Mouse (Mus musculus): Measurements from ENCODE around the gene Tctn3.
"Not testable (repeated sequence)": the region's sequence is repeated elsewhere in the genome, so short reads cannot be mapped to it uniquely, and the experiment has no call there.

Tctn3 gene

DNA sequence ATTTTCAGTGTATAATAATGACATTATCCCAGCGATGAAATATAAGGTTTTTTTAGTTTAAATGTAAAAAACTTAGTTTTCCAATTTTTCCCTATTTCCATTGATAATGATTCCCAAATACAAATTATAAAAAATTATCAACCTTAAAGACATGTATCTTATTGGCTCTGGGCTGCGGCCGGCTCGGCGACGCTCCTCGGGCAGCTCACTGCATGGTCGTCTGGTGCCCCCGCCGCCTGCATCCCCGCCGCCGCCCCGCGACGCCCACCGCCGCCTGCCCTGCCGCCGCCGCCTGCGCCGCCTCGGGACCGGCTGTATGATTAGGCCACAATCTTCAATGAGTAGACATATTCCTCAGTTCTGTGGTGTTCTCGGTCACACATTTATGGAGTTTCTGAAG is 9.6 kb upstream of the Tctn3 start:
- DNase-seq = not testable (repeated sequence)

DNA sequence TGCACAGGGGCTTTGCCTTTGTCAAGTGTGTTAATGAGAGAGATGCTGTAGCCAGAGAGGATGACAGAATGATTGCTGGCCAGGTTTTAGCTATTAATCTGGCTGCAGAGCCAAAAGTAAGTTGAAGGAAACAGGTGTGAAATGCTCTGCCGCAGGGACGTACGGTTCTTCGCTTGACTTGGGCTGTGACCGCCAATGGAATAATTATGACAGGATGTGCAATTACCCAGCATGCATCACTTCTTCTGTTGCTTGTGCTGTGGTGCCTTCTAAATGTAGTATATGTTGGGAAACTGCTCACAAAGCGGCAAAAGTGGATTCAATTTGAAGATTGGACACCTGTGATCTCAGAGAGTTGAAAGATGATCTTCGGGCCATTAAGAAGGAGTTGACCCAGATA is 4.0 kb upstream of the Tctn3 start:
- no peak for DNase-seq

DNA sequence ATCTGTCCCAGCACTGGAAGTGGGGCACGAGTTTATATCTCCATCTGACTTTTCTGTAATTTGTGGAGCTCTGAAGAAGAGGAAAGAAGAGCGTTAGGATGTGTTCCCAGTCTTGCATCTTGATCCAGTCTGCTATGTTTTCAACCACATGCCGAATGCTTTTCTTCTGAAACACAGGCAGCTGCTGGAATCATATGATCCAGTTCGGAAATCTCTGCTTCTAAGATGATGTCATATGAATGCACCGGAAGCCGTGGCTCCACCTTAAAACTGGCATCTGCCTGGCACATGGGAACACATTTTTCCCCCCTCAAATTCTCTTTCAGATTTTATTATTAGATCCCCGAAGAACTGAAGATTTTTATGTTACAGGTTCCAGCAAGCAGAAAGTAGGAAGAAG is 2.8 kb upstream of the Tctn3 start:
- no peak for DNase-seq

DNA sequence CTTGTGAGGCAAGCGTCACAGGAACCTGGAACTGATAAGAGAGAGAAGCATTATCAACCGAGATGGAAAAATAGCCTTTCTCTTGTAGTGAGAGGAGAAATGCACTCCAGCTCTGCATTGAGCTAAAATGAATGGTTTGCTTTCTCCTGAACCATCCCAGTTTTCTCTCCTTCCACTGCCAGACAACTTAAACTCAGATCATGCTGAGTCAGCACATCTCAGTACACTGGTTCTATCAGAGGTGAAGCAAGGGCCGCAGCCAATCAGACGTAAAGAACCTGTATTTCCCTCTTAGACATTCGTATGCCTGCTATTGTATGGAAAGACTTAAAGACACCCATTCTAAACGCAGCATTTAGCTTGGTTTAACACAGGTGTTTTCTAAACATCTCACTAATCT is 4.4 kb downstream of the Tctn3 start:
- DNase-seq = no peak

DNA sequence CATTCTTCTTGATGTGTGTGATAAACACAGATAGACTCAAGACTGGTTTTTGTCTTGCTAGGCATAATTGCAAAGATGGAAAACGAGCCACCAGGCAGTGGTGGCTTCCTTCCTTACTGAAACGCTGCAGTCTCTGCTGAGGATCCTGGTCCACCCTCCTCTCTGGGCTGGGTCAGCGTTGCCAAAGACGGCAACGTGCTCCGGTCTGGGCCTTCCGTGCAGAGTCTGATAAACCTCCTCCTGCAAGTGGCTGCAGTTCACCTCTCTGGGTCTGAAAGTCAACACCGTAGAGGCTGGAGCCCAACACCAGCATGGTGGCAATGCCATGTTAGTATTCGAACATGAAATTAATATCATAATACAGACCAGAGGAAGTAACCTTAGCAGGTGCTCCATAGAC is 6.8 kb downstream of the Tctn3 start:
- no peak for DNase-seq

DNA sequence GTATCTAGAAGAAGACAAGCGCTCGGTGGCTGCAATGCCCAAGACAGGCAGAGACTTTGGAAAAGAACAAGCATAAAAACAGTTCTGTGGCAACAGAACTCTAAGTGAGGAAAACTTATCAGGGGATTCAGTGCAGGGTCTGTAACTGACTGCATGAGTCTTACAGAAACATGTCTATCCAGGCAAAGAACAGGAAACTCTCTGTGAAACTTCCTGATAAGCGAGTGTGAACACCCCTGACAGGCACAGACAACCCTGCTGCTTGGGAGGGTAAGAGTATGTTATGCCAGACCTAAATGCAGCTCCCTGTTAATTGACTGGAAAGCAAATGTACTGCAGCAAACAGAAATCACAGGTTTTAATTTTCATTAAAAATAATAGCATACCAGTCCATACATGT is 10.2 kb downstream of the Tctn3 start:
- DNase-seq = no peak

DNA sequence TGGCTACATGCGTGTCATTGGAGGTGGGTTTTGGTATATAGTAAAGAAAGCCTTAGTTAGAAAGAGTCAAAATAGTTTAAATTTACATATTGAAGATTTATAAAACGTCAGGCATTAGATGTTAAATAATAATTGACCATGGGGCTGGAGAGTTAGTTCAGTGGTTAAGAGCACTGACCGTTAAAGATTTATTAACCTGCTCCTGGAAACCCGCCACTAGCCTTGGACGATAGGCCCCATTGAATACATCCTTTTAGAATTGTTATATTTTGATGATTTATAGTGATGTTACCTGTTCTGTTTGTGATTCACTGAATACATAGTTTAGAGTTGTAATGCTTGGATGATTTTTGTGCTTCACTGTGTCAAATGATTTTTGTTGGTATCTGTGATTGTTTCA is 11.2 kb downstream of the Tctn3 start:
- DNase-seq = not testable (repeated sequence)

DNA sequence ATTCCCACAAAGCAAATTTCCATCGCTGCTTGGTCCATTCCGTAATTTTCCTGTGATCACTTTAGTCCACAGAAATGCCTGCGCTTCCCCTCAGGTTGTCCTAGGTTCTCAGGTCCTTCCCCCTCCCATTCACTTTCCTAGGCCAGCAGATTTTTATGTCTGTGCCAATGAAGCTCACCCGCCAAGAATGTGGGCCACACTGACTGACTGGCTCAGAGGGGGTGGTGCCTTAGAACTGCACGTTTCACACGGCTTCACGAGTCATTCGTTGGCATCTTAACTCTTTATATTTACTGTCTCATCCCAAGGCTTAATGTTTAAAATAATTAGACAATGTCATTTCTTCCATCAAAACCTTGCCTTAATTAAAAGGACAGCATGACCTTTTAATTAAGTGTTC is 16.2 kb downstream of the Tctn3 start:
- no peak for DNase-seq

DNA sequence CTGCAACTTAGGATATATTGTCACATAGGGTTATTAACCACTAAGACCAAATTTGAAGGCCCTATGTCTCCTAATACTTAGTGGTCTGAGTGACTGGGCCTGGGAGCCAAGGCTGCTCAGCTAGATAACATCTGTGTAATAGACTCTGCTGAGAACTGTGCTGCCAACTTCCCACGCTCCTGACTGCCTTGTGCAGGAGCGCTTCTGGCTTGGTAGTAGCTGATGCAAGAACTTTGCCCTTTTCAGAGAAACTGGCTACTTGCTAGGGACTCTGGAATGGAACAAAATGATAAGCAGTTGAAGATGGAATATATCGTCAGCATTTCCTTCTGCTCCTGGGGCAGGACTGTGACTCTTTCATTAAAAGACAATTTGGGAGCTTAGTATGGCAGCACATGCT is 16.8 kb downstream of the Tctn3 start:
- DNase-seq = no peak

DNA sequence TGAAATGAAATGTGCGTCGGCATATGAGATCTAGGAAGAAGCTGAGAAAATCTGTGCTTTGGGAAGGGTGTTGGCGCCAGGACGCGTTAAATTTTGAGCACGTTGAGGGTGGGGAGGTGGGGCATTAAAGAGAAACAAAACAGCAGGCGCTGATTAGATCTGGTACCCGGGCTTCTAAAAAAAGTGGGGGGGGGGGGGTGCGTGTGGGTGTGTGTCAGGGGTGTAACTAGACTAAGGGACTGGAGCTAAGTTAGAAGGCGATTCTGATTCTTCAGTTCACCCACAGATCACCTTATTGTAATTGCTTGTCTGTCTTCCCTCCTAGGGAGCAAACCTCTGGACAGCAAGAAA is 22.5 kb downstream of the Tctn3 start:
- no peak for DNase-seq

DNA sequence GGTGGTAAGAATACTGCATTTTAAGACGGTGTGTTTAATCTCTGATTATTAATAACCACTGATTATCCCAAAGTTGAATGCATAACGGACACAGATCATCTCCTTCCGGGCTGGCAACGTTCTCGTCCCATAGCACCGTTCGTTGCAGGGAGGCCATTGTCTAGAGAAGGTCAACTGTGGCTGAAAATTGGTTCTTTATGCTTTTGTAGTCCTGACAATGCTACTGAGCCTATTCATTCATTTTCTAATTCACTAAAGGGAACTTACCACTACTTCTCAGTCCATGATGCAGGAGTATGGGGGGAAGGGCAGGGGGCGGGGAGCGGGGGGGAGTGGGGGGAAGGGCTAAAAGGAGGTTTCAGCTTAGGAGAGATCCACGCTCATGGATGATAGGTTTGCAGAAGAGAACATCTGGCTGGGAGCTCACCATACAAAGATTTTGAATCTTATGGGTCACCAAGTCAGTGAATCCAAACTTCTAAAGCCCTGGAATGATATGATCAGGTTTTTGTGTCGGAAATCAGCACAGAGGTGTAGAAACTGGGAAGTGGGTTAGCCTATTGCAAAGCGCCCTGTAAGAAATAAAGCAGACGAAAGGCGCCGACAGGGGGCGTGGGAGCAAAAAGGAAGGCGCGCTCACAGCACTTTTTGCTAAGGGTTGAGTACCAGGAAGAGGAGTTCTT is 23.0 kb downstream of the Tctn3 start:
- peak; percentile 95 for DNase-seq

DNA sequence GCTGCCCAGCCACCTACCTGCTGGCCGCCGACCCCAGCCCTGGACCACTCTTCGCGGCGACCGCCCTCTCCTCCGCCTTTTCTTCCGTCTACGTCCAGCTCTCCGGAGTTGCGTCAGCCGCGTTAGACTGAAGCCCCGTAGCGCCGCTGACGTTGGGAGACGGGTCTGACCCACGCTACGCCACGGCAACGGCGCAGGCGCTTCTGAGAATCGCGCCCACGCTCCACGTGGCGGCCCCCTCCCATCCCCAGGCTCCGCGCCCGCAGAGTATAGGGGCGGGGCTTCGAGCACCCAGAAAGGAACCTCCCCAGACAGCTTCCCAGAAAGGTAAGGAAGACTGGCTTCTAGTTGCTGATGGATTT is 23.8 kb downstream of the Tctn3 start, which contains the start of gene Aldh18a1:
Aldh18a1 (minus strand) TSS at position 171 of the 362 bp plus-strand sequence.
- DNase-seq = peak; percentile 94

DNA sequence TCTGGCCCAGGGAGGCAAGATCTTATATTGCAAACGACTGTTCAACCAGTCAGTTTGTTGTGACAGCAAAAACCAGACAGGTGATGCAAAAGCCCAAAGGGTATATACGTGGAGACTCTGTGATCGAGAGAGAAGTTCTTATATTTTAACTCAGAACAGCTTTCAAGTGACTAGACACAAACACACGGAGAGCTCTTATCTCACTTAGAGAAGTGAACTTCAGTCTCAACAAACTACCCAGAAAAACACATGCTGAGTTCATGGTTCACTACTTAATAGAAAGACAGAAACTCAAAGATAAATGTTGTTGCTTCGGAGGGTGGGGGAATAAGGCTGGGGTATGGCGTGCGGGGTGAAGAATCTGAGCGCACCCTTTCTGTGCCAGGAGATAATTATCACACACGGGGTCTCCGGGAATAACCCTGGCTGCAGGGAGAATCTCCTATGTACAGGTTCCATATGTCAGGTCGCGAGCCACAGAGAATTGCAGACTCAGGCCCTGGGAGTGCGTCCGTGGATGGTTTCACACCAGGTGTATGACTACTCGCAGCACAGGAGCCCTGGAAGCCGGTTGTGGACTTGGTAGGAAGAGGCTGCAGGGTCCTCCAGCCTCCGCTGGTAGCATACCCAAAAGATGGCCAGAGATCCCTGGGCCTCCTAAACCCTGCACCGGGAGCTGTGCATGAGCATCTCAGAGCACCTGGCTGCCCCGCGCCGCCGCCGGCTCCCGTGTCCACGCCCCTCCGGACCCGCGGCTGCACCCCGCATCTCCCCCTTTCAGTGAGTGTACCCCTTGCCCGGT is 24.3 kb downstream of the Tctn3 start:
- DNase-seq = no peak

DNA sequence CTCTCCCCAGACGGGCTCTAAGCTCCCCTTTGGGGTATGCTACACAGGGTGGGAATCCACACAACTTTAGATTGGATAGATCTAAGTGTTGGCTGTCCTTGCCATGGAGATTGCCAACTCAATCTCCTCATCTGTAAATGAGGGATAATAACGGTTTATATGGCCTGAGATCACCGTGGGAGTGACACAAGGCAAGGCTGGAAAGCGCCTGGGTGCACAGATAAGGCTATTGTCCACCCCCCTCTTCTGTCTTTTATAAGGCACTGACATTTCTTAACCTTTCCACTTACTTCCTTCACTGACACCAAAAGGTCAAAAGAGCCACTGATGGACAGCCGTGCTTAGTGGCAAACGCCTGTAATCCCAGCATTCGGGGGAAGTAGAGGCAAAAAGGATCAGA is 25.1 kb downstream of the Tctn3 start:
- DNase-seq = no peak

DNA sequence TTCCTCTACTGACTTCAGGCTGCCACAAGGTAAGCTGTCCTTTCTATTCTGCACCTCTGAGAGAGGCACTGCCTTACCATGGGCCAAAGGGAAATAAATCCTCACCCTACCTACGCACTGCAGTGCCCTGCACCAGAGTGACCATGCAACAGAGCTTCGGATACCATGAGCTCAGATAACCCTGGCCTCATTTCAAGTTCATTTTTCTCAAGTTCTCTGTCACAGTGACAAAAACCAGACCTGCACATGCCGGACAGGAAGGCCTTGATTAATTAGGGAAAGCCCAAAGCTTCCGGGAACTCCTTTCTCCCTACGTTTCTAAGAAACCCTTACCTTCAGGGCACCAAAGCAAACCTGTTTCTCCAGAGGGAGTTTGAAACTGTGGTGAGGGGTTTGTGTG is 30.4 kb downstream of the Tctn3 start:
- DNase-seq = no peak

DNA sequence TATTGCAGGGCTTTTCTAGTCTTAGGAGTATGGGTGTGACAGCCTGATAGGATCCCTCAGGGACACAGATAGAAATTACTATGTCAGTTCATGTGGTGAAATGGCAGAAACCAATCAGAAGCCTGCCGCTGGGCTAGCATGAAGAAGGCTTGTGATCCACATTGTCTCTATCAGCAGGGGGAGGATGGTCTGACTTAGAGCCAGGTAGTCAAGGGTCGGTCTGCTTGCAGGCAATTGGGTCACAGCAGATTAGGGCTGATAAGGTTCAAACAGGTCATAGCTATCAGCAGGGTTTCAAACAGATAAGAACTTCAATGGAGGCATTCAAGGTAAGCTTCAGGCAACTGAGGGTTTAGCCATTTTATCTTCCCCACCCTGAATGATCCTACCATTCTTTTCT is 31.1 kb downstream of the Tctn3 start:
- no peak for DNase-seq

DNA sequence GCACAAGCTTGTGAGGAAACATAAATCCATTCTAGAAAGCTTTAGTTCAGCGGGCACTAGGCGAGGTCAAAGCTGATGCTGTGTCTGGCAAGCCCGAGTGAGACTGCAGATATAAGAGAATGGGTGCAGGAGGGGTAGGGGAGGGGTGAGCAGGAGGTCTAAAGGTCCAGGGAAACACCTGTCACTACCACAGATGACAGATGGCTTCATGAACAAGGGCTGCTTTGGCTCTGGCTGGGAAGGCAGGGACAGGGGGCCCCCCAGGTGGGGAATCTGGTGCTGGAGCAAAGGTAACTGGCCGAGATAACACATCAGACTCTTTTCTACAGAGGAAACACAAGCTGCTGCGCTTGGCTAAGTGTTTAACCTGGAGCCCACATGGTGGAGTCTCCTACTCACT is 36.6 kb downstream of the Tctn3 start:
- no peak for DNase-seq

DNA sequence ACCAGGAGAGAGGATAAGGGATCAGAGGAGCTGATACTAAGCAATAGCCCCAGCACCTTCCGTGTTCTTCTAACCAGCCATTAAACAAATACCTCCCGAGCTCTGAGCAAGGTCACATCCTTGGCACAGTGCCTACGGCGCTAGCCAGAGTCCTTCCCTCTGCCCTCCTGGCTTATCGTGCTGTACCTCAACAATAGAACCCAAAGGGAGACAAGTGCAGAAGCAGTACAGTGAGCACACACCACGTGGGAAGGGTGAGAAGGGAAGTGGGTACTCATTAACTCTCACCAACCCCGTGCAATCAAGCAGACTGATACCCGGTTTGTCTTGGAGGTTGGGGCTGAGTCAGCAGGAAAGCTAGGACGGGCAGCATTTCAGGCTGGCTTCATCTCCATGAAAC is 41.3 kb downstream of the Tctn3 start:
- no peak for DNase-seq

DNA sequence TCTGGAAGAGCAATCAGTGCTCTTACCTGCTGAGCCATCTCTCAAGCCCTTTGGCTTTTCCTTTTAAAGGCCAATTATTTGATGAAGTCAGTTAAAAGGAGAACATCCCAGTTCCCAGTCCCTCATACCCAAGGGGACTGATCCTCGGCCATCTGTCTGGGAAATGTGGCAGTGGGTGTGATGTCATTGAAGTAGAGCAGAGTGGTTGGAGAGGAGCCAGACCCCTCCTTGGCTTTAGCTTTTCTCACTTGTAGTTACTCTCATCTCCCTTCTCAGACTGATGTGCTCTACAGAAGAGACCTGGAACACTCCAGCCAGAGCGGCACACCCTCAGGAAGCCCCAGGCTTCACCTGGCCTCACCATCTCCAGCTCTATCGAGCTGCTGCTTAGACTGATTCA is 44.4 kb downstream of the Tctn3 start:
- no peak for DNase-seq

DNA sequence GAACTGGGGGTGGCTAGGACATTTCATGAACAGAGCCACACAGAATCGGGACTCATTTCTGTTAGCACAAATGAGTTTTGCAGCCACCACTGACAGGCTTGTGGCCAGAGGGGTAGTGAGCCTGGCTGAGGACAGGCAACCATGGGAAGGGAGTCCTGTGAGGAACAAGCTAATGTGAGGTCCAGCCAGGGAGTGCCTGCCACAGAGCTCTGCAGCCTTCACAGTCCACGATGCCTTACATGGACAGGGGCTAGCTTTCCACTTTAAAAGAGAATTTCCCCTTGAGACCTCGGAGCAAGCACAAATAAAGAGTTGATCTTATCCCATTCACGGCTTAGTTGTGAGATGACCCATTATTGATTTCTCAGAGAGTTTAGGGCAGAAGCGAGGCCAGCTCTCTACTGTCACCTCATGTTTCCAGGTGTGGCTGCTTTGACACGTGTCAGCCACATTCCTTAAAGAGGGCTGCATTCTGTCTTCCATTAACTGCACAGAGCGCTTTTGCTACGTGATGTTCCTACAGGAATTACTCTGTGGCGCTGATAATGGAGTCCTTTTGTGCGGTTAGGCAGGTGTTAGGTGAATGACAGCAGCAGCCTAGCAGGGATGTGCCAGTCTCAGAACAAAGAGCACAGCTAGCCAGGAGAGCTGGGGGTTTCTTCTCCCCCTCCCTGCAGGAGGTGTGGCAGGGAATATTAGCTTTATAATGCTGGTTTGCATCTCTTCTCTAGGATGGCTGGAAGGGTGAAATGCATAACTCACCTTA is 48.0 kb downstream of the Tctn3 start:
- DNase-seq = no peak

DNA sequence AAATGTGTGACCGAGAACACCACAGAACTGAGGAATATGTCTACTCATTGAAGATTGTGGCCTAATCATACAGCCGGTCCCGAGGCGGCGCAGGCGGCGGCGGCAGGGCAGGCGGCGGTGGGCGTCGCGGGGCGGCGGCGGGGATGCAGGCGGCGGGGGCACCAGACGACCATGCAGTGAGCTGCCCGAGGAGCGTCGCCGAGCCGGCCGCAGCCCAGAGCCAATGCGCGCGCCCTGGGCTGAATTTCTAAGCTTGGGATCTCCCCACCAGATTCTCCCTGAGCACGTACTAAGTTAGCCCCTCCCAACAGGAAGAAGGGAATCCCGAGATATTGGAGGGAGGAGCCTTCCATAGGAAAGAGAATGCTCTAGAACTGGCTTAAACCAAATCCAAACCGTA is 50.5 kb downstream of the Tctn3 start:
- DNase-seq = not testable (repeated sequence)

DNA sequence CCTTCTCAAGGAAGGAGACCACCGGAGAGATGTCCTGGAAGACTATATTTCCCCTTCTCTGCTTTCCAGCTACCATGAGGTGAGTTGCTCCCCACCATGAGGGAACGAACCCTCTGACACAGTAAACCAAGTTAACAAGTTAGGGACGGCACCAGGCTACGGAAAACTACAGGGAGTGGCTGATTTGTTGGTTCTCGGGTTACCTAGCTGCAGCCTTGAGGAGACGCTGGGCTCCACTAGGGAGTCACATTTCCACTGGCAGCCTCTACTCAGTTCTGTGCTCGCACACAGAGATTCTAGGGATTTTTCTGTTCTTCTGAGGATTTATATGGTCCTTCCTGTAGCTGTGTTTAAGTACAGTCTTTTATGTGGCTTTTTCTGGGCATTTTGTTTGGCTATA is 56.0 kb downstream of the Tctn3 start:
- DNase-seq = no peak

DNA sequence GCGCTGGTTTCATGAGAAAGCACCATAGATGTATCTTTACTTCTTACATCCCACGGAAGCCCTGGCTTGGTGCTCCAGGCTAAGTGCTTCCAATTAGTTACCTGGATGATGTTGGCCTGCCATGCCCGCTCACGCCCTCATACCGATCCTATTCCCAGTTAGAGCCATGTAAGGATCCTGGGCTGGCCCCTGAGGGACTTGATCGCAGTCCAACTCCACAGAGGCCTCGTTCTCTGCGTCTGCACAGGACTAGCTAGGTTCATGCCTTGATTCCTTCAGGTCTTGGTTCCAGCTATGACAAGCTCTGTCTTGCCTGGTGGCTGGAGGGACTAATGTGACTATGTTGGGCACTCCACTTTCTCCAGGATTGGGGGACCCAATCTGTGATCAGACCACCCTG is 56.9 kb downstream of the Tctn3 start:
- DNase-seq = no peak

DNA sequence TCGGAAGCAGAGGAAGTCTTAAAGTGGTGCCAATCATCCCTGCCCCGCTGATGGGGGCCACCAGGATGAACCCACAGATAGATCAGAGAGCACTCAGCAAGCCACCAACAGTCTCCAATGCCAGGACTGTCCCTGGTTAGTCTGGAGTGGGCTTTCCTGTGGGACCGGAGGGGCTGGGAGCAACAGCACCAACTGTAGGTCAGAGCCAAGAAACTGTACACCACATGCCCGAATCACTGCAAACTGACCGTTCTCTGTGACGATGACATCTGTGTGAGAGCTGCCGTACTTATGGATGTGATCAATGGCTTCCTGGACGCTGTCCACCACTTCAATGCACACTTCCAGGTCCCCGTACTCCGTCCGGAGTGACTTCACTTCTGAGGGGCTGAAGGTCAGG is 57.7 kb downstream of the Tctn3 start:
- no peak for DNase-seq
